Mouse (Mus musculus) lung, adult 2 months (tissue): ENCODE measurements around the gene Trap1a.

Source experiments
- CTCF ChIP-seq: fragments of 200-500 bp; IDR thresholded peaks from 2 replicates; pipeline ENCODE4 v1.5.1; 2011; ENCODE audit warnings: mild to moderate bottlenecking, low read length, control low read depth; ENCODE audit not compliant: insufficient read depth
- POLR2A ChIP-seq: fragments of 200-500 bp; IDR thresholded peaks from 2 replicates; pipeline ENCODE4 v1.6.1; 2011; ENCODE audit warnings: low read depth, mild to moderate bottlenecking, control low read depth, low read length, borderline replicate concordance; ENCODE audit errors: extremely low read depth

GRCm38 (mm10) chrX:139333263-139333994 is at the start of gene Trap1a:
- TF ChIP-seq POLR2A (no peak), CTCF (no peak)
